Mouse (Mus musculus) frontal cortex, postnatal 36 days (tissue): ENCODE data around the gene Pik3ip1.

Experiments
- DNase-seq, 2 experiments: peaks; one replicate each; pipeline ENCODE4 v3.0.0; 2022; ENCODE audit warnings: low spot score in 2 of 2

The Pik3ip1 gene

DNA sequence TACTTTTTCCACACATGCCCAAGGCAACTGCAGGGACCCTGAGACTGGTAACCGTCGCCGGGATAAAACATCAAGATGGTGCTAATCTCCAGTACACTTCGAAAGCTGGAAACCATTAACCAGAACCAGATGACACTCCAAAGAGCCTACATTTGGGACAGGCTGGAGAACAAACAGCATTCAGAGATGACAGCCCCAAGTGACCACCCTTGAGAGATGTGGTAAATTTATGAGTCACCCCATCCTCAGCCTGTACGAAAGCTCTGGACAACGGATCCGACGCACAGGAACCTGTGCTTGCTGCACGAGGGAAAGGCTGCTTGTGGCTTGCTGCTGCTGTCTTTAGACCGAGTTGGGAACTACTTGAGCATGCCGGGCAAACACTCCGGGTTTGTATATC is 44.5 kb downstream of the Pik3ip1 start:
- no peak for DNase-seq

DNA sequence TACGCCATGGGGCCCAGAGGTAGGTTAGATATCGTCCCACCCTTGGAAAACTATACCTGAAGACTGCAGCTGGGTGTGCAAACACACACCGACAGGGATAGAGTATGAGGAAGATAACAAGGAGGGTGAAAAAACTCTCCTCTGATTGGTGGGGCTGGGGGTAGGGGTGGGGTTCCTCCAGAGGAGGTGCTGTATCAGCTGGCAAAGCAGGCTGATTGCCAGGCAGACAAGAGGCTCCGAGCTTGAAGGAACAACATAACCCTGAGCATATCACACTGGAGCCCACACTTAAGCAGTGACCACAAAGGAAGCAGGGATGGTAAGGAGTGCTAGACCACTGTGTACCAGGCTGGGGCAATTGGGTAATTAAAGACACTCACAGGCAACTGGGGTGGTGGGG is 49.2 kb downstream of the Pik3ip1 start:
- DNase-seq, result no peak

DNA sequence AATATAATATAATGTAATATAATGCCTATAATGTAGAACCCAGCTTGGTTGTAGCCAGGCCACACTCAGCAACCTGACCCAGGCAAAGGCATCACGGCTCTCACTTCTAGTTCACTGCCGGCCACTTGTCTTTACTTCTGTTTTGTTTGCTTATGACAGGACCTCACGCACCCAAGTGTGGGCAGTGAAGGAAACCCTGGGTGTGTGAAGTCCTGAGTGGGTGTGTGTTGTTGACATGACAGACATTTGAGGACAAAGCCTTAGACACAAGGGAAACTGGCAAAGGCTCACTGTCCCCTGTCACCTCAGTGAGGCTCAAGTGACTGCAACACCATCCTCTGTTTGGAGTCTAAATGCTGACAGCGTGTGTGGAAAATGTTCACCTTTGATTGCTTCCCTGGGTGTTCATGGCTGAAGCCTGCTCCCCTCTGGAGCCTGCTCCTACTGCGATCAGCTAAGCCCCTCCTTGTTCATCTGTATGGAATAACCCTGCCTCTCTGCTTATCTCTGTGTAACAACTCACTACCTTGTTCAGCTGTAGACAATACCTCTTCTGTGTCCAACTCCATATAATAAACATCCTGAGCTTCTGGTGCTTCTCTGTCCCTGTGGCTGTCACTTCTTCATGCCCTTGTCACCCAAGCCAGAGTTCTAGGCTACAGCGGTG is 51.1 kb downstream of the Pik3ip1 start:
- DNase-seq, result no peak

DNA sequence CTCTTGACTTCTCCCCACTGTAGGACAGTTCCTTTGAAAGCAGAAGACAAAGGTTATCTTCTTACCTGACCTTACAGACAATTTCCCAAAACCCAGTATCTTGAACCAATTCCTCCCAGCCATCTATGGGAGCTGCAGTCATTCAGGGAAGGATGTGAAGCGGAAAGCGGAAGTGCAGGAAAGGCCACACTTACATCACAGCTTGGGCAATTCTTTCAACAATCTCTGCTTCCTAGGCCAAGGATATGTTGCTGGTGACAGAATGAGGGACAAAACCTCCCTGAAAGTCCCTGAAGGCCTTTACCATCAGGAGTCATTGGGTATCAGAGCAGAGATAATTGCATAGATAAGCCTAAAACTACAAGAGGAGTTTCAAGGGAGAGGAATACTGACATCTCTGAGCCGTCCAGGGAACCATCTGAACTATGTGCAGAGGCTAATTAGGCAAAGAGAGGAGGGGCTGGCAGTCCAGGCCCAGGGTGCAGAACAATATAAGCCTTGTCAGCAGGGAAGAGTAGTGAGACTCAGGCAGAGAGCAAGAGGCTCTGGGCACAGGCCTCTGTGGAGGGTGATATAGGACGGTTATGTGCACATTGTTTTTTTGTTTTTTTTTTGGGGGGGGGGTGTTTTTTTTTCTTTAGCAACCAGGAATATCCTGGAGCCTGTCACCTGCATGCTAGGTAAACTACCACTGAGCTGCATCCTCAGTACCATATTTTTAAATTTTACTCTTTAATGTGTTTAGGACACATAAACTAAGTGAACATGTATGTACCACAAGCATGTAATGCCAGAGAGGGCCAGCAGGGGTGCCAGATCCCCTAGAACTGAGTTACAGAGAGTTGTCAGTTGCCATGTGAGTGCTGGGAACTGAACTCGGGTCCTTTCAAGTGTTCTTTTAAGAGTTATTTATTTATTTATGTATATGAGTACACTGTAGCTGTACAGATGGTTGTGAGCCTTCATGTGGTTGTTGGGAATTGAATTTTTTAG is 52.7 kb downstream of the Pik3ip1 start:
- DNase-seq, result no peak

DNA sequence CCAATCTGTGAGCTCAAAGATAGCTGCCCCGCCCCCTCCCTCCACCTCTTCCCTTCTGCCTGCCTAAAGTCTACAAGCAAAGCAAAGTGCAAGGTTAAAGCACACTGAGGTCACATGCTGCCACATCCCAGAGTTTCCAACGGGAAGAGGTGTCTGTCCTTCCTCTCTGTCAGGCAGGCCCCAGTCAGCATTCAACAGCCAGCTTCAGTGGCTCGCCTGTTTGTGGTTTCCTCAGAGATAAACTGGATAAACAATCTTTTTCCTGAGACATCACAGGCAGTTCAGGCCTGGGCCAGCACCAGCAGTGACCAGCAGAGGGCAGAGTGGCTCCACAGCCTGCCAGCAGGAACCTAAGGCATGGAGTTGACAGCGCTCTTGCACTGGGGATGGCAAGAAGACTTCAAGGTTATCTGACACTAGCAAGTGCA is 56.8 kb downstream of the Pik3ip1 start:
- peak; percentile 84 to 90 for DNase-seq

DNA sequence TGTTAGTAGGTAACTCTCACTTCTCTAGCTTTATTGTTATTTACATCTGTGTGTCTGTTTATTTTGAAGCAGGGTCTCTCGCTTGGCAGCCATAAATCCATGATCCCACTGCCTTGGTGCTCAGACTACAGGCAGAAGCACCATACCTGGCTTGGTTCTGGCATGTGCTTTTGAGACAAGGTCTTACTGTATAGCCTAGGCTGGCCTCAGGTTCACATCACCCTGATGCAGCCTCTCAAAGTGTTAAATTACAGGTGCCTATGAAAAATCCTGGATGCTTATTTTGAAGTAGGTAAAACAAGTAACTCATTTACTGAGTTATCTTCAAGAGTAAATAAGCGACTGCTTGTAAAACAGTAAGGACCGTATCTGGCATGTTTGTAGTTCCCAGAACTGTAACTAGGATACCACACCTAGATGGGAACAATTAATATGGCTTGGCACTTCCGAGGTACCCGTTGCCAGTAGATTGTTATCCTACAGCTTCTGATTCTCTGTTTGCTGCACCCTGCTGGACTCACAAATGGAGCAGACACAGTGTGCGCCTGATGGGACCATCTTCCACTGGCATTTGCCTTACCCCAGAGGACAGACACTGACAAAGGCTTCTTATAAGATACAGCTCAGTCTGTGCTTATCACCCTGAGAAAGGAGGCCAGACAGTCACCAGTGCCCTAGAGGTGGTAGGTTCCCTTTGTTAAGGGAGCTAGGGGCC is 57.4 kb downstream of the Pik3ip1 start:
- DNase-seq, result no peak

DNA sequence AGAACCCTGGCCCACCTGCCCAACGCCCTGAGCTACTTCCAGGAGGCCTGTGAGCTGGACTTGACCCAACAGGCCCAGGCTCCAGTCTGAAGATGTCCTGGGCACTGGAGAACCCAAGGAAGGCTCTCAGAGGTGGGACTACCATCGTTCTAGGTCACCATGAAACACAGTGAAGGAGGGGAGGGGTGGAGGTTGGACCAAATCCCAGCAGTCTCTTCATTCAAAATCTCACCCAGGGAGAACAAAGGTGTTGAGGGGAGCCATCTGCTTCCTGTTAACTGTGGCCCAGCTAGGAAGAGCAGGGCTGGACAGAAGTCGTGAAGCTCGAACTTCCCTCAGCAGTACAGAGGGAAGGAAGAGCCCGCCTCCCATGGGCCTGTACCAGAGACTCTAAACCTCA is 59.8 kb downstream of the Pik3ip1 start:
- DNase-seq, result no peak

DNA sequence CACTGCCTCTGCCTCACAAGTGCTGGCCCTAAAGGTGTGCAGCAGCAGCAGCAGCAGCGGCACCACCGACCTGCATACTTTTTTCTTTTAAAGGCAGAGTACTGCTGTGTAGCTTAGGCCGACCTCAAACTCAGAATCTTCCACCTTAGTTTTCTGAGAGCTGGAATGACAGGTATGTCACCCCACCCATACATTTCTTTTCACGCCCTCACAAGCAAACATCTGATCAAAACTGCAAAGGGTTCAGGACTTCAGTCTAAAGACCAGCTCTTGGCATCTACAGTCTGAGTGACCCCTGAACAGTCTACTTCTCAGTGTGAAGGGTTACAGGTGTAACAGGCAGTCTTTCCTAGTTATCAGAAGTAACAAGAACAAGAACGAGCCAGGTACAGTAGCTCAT is 60.6 kb downstream of the Pik3ip1 start:
- no peak for DNase-seq

DNA sequence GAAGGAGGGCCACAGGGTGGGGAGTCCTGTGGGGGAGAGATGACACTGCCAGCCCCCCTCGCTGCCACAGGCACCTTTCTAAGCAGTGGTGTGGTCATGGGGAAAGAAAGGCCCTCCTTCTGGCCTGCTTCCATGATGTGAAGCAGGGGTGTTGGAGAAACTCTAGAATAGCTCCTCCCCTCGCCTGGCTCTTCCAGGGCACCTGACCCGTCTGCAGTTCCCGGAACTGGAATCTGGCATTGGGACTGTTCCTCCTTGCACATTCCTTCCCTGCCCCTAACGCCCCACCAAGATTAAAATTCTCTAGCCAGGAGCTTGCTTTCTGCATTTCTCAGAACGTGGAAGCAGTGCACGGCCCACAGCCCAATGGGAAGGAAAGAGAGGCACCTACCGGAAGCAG is 62.3 kb downstream of the Pik3ip1 start:
- DNase-seq, result no peak
